Mouse (Mus musculus) stomach, postnatal 0 days (tissue): ENCODE results near the gene Ceacam15.

Experiments
- CTCF ChIP-seq: IDR thresholded peaks from 2 replicates; pipeline ENCODE4 v1.5.1; 2016; ENCODE audit warnings: antibody characterized with exemption, low read depth, mild to moderate bottlenecking, moderate library complexity
- EP300 ChIP-seq: optimal IDR thresholded peaks from 2 replicates; pipeline ENCODE3; 2016; ENCODE audit warnings: antibody characterized with exemption

GRCm38 (mm10) chr7:16700583-16700982 is 25.1 kb upstream of the Ceacam15 start:
- TF ChIP-seq CTCF (no peak), EP300 (no peak)
